Mouse (Mus musculus) intestine, embryonic 15.5 days (tissue): ENCODE measurements around the gene Ppfia1. TPM values are rescaled to one million over a fixed set of nuclear protein-coding genes. Genes with fewer than 3 reads are reported as not detected.

Experiments
- ATAC-seq: fragments of 200-750 bp; cut with Nextera tagmentation; 2 replicates; pipeline ENCODE4 v1.8.0; 2017; ENCODE audit warnings: moderate TSS enrichment, moderate library complexity
- H3K27ac ChIP-seq: fragments of 300-500 bp; sonication (generic); 2 replicates; pipeline ENCODE4 v1.5.1; 2015; ENCODE audit warnings: mild to moderate bottlenecking, inconsistent platforms
- H3K27me3 ChIP-seq: fragments of 300-500 bp; sonication (generic); replicated peaks from 2 replicates; pipeline ENCODE4 v1.6.1; 2015; ENCODE audit warnings: inconsistent platforms
- H3K36me3 ChIP-seq: fragments of 300-500 bp; sonication (generic); 2 replicates; pipeline ENCODE4 v1.6.1; 2015; ENCODE audit warnings: inconsistent platforms
- H3K4me1 ChIP-seq: fragments of 300-500 bp; sonication (generic); replicated peaks from 2 replicates; pipeline ENCODE4 v1.6.1; 2015; ENCODE audit warnings: inconsistent platforms
- H3K4me2 ChIP-seq: fragments of 300-500 bp; sonication (generic); replicated peaks from 2 replicates; pipeline ENCODE4 v1.6.1; 2015; ENCODE audit warnings: mild to moderate bottlenecking, inconsistent platforms
- H3K4me3 ChIP-seq: fragments of 300-500 bp; sonication (generic); replicated peaks from 2 replicates; pipeline ENCODE4 v1.5.1; 2015; ENCODE audit warnings: inconsistent platforms
- H3K9ac ChIP-seq: fragments of 300-500 bp; sonication (generic); 2 replicates; pipeline ENCODE4 v1.6.1; 2015; ENCODE audit warnings: inconsistent platforms
- H3K9me3 ChIP-seq: fragments of 300-500 bp; sonication (generic); 2 replicates; pipeline ENCODE4 v1.6.1; 2016; ENCODE audit warnings: inconsistent platforms
- WGBS: fragments of 180-500 bp; shearing (Covaris S2); methylation state at CpG from one replicate; pipeline ENCODE4 v1.1.7; 2015; 5-methylcytosine and 5-hydroxymethylcytosine counted together
- polyA plus RNA-seq: library from polyadenylated mRNA; unstranded; fragments of >200 nt; fragmentation: Nextera tagmentation; extraction: Ambion mirVana; gene quantifications from 2 replicates; pipeline ENCODE4 v1.2.1, GENCODE M21; 2015

Ppfia1 gene
- polyA plus RNA-seq, 1 experiment from 2014 or later, result 25.5 TPM

DNA sequence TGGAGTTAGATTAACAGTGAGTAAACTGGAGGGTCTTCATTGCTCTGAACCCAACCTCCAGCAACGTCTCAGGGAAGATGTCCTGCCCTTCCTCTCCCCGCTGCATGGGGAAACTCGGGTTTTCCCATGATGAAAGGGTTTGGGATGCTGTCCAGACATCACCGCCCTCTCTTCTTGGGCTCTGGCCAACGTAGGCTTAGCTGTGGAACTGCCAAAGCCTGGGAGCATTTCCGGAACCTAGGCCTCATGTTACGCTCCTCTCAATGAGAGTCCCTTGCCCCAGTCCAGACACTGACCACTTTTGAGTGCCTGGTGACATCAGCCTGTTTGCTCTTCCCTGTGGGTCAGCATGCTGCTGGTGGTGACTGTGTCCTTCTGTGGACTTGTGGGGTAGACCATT, 15.9 kb upstream of the Ppfia1 start:
- Histone ChIP-seq H3K4me1 (0 out of 2 replicates have a peak, but pooled peaks cover 3% of the 10 kb centered on the region), H3K9ac (no peak overlapping the region)
- ATAC-seq, result no peak

DNA sequence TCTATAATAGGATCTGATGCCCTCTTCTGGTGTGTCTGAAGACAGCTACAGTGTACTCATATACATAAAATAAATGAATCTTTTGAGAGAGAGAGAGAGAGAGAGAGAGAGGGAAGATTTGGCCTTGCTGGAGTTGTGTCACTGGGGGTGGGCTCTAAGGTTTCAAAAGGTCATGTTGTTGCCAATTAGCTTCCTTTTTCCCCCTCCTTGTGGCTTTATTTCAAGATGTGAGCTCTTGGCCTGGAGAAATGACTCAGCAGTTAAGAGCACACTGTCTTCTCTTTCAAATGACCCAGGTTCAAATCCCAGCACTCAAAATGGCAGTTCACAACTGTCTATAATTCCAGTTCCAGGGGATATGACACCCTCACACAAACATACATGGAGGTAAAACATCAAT, 14.6 kb upstream of the Ppfia1 start:
- no peaks in the 10 kb centered on the region for H3K9me3 ChIP-seq
- H3K4me1 ChIP-seq, result peaks cover 8% of the 10 kb centered on the region; the same call in 1 of the 2 replicates
- ATAC-seq, result no peak
- no peak overlapping the region for H3K27ac ChIP-seq
- no peak overlapping the region for H3K4me3 ChIP-seq
- H3K27me3 ChIP-seq, result no peaks in the 10 kb centered on the region; the same call in 1 of the 2 replicates
- H3K4me2 ChIP-seq, result no peak overlapping the region
- H3K36me3 ChIP-seq, result no peaks in the 10 kb centered on the region
- no peak overlapping the region for H3K9ac ChIP-seq

More for the DNA sequence above, 15.9 kb upstream of the Ppfia1 start:
- no peak overlapping the region for H3K4me3 ChIP-seq
- no peaks in the 10 kb centered on the region for H3K36me3 ChIP-seq
- H3K9me3 ChIP-seq, result no peaks in the 10 kb centered on the region
- H3K27me3 ChIP-seq, result no peaks in the 10 kb centered on the region; the same call in 1 of the 2 replicates
- no peak overlapping the region for H3K4me2 ChIP-seq
- H3K27ac ChIP-seq, result no peak overlapping the region
- WGBS, result 47% methylated on average over 7 of the region's 7 CpGs

DNA sequence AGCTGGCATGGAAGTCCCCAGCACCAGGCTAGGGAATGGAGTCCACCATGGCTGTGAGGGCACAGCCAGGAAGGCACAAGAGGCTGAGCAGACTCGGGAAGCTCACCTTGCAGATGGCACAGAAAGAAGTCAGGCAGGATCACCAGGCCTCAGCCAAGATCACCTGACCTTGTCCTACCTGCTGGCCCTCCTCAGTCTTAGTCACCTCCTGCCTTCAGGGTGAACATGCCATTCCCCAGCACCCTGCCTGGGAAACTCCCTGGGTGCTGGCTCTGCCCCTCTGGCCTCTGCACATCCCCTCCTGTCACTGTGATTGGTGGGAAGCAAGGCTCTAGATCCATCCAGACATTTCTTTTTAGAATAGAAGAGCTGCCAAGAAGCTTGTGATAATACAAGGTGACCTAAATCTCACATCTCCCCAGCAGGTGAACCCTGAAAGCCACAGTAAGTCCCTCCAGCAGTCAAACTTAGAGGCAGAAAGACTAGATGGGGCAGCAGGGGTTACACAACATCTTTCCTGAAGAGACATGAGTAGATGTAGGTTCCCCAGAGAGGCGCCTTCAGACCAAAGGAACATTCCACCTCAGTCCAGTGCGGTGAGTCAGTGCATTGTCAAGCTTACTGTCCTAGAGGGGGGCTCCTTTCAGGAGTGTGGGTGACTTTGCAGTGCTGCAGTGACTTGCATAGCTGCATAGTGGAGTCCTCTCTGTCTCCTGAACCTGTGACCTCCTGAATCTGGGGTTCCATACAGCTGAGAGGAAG, 13.6 kb upstream of the Ppfia1 start:
- Histone ChIP-seq H3K4me1 (peaks cover 8% of the 10 kb centered on the region; the same call in 1 of the 2 replicates), H3K4me3 (no peak overlapping the region), H3K27ac (no peak overlapping the region), H3K36me3 (no peaks in the 10 kb centered on the region), H3K27me3 (no peaks in the 10 kb centered on the region; the same call in 1 of the 2 replicates), H3K9me3 (no peaks in the 10 kb centered on the region), H3K9ac (no peak overlapping the region), H3K4me2 (no peak overlapping the region)
- no peak for ATAC-seq
- 62% methylated on average over 3 of the region's 3 CpGs for WGBS

DNA sequence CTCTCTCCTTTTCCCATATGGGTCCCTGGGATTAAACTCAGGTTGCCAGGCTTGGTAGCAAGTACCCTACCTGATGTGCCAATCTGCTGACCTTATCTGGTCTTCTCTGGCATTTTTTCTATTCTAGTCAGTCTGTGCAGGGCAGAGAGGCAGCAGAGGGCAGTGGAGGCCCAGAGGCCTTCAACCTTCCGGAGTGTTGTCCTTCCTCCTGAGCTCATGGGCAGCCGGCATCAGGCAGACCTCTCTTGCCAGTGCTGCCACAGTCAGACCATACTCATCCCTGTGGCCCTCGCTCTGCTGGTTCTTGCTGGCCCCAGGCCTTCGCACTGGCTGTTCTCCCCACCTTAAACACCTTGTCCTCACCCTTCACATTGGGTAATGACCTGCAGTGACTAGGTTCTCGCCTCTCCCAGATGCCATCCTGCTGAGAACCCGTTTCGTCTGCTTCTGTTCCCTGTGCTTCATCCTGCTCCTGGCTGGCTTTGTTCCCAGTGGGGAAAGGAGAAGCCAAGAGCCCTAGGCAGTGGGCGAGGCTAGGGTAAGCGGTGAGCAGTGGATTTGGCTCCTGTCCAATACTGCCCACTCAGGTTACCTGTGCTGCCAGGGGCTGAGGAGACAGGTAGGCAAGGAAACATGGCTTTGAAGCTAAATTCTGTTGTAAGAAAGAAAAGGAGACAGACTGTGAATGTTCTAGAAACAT, 10.1 kb upstream of the Ppfia1 start:
- Histone ChIP-seq H3K27me3 (no peaks in the 10 kb centered on the region; the same call in 1 of the 2 replicates), H3K4me3 (no peak overlapping the region), H3K4me2 (no peak overlapping the region), H3K27ac (no peak overlapping the region), H3K36me3 (no peaks in the 10 kb centered on the region), H3K4me1 (peaks cover 5% of the 10 kb centered on the region; the same call in 1 of the 2 replicates), H3K9me3 (no peaks in the 10 kb centered on the region), H3K9ac (no peak overlapping the region)
- 60% methylated on average over 9 of the region's 9 CpGs for WGBS
- ATAC-seq, result no peak

DNA sequence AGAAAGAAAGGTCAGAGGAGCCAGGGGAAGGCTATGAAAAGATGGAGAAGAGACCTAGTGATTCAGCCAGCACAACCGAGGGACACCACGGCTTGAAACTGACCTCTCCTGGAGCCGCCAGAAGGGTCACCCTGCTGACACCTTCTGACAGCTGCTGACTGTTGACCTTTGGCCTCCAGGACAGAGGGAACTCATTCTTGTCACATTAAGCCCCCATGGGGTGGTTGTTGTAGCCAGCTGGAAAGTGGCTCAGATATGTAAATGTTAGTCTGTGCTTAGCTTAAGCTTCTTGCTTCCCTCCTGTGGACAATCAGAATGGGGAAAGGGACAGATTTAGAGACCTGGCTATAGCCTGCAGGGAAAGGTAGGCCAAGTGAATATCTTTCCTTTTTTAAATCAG, 8.5 kb upstream of the Ppfia1 start:
- no peak overlapping the region for H3K9ac ChIP-seq
- ATAC-seq, result no peak
- H3K36me3 ChIP-seq, result no peaks in the 10 kb centered on the region
- H3K27ac ChIP-seq, result no peak overlapping the region
- no peak overlapping the region for H3K4me2 ChIP-seq
- H3K27me3 ChIP-seq, result no peaks in the 10 kb centered on the region; the same call in 1 of the 2 replicates
- 31% methylated on average over 3 of the region's 3 CpGs for WGBS
- H3K4me3 ChIP-seq, result no peak overlapping the region
- no peaks in the 10 kb centered on the region for H3K9me3 ChIP-seq
- peaks cover 5% of the 10 kb centered on the region; the same call in 1 of the 2 replicates for H3K4me1 ChIP-seq

DNA sequence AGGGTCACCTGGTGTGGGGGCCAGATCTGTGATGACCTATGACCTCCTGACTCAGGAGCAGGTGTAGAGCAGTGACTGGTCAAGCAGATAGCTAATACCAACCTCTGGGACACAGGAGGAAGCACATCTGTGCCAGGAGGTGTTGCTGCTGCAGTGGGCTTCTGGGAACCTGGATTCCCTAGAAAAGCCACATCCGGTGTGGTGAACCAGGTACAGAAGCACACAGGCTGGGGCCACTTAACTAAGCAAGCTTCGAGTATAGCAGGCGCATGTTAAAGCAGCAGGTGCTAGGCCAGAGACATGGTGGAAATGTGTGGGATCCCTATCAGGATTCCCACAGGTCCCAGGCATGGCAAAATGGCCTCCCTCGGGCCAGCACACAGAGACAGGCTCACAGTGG, 7.1 kb upstream of the Ppfia1 start:
- Histone ChIP-seq H3K9me3 (no peaks in the 10 kb centered on the region), H3K4me1 (peaks cover 5% of the 10 kb centered on the region; the same call in 1 of the 2 replicates), H3K27ac (no peak overlapping the region), H3K9ac (no peak overlapping the region), H3K27me3 (no peaks in the 10 kb centered on the region), H3K4me3 (no peak overlapping the region), H3K36me3 (no peaks in the 10 kb centered on the region), H3K4me2 (no peak overlapping the region)
- 89% methylated on average over 4 of the region's 4 CpGs for WGBS
- no peak for ATAC-seq

DNA sequence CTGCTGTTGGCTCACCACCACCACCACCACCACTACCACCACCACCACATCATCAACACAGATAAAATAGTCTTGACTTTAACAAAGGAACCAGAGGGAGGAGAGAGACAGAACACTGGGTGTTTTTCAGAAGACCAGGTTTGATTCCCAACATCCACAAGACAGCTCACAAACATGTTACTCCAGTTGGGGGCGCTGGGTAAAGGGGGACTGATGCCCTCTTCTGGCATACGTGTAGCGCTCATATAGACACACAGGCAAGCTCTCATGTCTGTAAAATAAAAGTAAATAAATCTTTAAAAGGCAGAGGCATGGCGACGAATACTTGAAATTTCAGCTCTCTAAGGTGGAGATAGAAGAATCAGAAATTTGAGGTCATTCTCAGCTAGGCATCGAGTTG, 5.0 kb upstream of the Ppfia1 start:
- Histone ChIP-seq H3K27ac (no peak overlapping the region), H3K4me1 (peaks cover 7% of the 10 kb centered on the region), H3K27me3 (no peaks in the 10 kb centered on the region), H3K4me2 (no peak overlapping the region), H3K4me3 (no peak overlapping the region), H3K9me3 (no peaks in the 10 kb centered on the region), H3K9ac (no peak overlapping the region), H3K36me3 (no peaks in the 10 kb centered on the region)
- ATAC-seq, result no peak
- 59% methylated on average over 6 of the region's 6 CpGs for WGBS

DNA sequence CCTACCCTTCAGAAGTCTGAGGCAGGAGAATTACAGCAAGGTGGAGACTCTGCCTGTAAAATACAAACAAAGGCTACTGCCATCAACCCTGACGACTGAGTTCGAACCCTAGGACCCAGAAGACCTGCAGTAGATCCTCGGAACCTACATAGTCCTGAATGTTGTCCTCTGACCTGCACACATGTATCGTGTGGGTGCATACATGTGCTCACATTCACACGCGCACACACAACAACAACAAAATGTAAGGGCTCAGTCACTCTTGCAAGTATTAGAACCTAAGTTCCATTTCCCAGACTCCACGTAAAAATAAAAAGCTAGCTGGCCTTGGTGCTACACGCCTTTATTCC, 569 bp upstream of the Ppfia1 start:
- Histone ChIP-seq H3K4me2 (peak overlapping the region; percentile 84), H3K9me3 (no peaks in the 10 kb centered on the region), H3K4me3 (peak overlapping the region; percentile 94), H3K4me1 (peaks cover 21% of the 10 kb centered on the region), H3K9ac (peak overlapping the region; percentile 62), H3K27me3 (no peaks in the 10 kb centered on the region), H3K27ac (peak overlapping the region; percentile 32; the same call in 1 of the 2 replicates), H3K36me3 (peaks cover 8% of the 10 kb centered on the region; the same call in 1 of the 2 replicates)
- WGBS, result 23% methylated on average over 8 of the region's 8 CpGs
- ATAC-seq, result no peak

DNA sequence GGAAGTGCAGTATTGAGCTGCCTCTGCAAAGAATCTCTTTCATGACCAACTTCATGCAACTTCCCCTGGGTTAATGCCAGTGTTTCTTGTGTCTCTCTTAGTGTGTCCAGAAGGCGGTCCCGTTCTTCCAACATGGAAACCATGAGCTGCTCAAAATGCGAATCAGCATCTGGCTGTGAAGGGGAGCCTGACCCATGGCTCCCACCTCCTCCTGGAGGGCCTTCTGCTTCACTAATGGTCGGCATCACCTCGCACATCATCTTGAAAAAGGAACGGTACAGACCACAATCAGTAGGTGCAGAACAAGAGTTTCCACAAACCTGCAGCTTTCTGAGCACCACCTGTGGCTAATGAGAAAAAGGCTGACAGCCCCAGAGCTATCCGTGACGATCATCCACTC, 1.3 kb downstream of the Ppfia1 start:
- Histone ChIP-seq H3K27ac (no peak overlapping the region), H3K4me2 (peak overlapping the region; percentile 84), H3K36me3 (peaks cover 10% of the 10 kb centered on the region; the same call in 1 of the 2 replicates), H3K9ac (peak overlapping the region; percentile 93), H3K27me3 (no peaks in the 10 kb centered on the region), H3K4me1 (peaks cover 21% of the 10 kb centered on the region), H3K4me3 (peak overlapping the region; percentile 94), H3K9me3 (no peaks in the 10 kb centered on the region)
- WGBS, result 87% methylated on average over 8 of the region's 8 CpGs
- ATAC-seq, result no peak

DNA sequence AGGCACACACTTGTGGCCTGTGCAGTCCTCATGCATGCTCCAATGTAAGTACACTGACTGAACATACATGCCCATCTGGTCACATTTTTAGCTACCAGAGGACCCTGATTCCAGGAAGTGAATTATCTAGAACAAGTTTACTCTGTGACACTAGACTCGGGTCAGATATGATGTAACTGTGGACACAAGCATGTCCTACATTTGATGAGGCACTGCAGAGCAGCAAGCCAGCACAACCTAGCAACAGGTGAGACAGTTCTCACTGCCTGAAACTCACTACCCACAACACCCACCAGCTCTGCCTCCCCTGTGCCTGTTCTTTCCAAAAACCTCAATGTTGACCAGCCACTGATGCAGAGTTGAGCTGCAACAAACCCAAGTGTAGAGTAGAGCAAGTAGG, 2.7 kb downstream of the Ppfia1 start:
- Histone ChIP-seq H3K9ac (no peak overlapping the region), H3K36me3 (peaks cover 10% of the 10 kb centered on the region; the same call in 1 of the 2 replicates)
- 65% methylated on average over 1 of the region's 1 CpGs for WGBS

DNA sequence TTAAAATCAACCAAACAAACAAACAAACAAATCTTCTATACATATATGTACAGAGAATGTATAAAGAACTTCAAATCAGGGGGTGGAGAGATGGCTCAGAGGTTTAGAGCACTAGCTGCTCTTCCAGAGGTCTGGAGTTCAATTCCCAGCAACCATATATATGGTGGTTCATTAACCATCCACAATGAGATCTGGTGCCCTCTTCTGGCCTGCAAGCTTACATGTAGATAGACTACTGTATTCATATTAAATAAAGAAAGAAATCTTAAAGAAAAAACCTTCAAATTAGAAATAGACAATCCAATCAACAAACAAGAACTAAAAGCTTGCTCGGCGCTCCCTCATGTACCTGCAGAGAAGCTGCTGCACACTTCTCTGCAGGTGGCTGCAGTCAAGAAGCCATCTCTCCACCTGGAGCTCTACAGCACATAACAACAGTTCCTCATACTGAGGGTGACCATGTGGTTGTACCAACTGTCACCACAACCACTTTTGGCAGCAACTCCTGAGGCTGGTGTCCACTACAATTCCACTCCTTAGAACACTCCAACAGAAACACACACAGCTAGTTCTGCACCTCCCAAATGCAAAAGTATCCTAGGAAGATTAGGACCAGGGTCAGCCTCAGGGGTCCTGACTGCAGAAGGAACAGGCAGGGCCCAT, 3.5 kb downstream of the Ppfia1 start:
- Histone ChIP-seq H3K9me3 (no peaks in the 10 kb centered on the region), H3K4me2 (no peak overlapping the region), H3K4me1 (peaks cover 21% of the 10 kb centered on the region), H3K27ac (no peak overlapping the region), H3K9ac (no peak overlapping the region), H3K36me3 (peaks cover 10% of the 10 kb centered on the region; the same call in 1 of the 2 replicates), H3K27me3 (no peaks in the 10 kb centered on the region), H3K4me3 (no peak overlapping the region)
- 95% methylated on average over 2 of the region's 2 CpGs for WGBS
- ATAC-seq, result no peak

More for the DNA sequence above, 2.7 kb downstream of the Ppfia1 start:
- no peaks in the 10 kb centered on the region for H3K9me3 ChIP-seq
- H3K4me1 ChIP-seq, result peaks cover 21% of the 10 kb centered on the region
- H3K27me3 ChIP-seq, result no peaks in the 10 kb centered on the region
- H3K27ac ChIP-seq, result no peak overlapping the region
- ATAC-seq, result no peak
- H3K4me2 ChIP-seq, result no peak overlapping the region
- no peak overlapping the region for H3K4me3 ChIP-seq

DNA sequence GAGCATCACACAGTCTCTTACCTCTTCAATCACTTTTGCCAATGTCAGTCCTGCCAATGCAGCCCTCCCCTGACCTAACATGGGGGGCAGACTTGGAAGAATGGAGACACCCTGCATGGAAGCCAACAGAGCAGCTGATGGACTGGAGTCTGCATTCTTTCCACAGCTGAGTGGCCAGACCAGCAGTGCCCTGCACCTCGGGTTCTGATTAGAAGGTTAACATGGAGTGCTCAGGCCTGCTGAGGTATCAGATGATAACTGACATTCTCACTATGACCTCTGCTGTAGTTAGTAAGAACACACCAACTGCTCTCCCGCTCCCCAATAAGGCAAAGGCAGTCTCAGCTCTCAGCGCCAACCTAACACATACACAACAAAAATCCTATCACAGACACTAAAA, 8.3 kb downstream of the Ppfia1 start:
- no peaks in the 10 kb centered on the region for H3K4me1 ChIP-seq
- no peak for ATAC-seq
- H3K9ac ChIP-seq, result no peak overlapping the region
- 86% methylated on average over 3 of the region's 3 CpGs for WGBS
- no peaks in the 10 kb centered on the region for H3K9me3 ChIP-seq
- H3K36me3 ChIP-seq, result peaks cover 5% of the 10 kb centered on the region; the same call in 1 of the 2 replicates
- no peak overlapping the region for H3K4me3 ChIP-seq
- H3K4me2 ChIP-seq, result no peak overlapping the region
- H3K27me3 ChIP-seq, result no peaks in the 10 kb centered on the region
- H3K27ac ChIP-seq, result no peak overlapping the region
